Mouse (Mus musculus): ENCODE data around the gene Gabrb2. TPM values are rescaled to one million over a fixed set of nuclear protein-coding genes. Genes with fewer than 3 reads are reported as not detected.

The Gabrb2 gene
- total and polyA plus RNA-seq, 3 experiments = not detected

- no peak overlapping the region for H3K9ac ChIP-seq (ENCODE audit: control insufficient read depth, low read depth, low read length, poor library complexity, severe bottlenecking)
- no peaks in the 10 kb centered on the region for H3K36me3 ChIP-seq (ENCODE audit: control insufficient read depth in 1 of 2, insufficient read depth in 2 of 2, low read length in 2 of 2)
- TF ChIP-seq ETS1 (IDR thresholded peaks at IDR 0.05; ENCODE audit: low read depth, low read length) = no peak
- H3K27ac ChIP-seq (ENCODE audit: control insufficient read depth, low read depth, low read length) = no peak overlapping the region
- H3K79me2 ChIP-seq (ENCODE audit: control insufficient read depth, insufficient read depth, low read length, poor library complexity) = no peaks in the 10 kb centered on the region
- H3K4me1 ChIP-seq (ENCODE audit: control insufficient read depth in 1 of 2, insufficient read depth in 2 of 2, low read length in 2 of 2) = no peaks in the 10 kb centered on the region
- no peaks in the 10 kb centered on the region for H3K9me3 ChIP-seq (replicated peaks; ENCODE audit: insufficient read depth, low read length)
- H3K4me3 ChIP-seq (ENCODE audit: control insufficient read depth in 1 of 2, insufficient read depth in 1 of 2, low read depth in 2 of 2, low read length in 2 of 2) = no peak overlapping the region
- DNase-seq (ENCODE audit: low read depth, low spot score) = no peak
- no peaks in the 10 kb centered on the region for H3K27me3 ChIP-seq (ENCODE audit: control insufficient read depth in 1 of 2, insufficient read depth in 2 of 2, low read length in 2 of 2)
These were observed 102.4 kb downstream of the Gabrb2 start for GRCm38 (mm10) chr11:42521960-42522359.

GRCm38 (mm10) chr11:42528226-42528881, 108.8 kb downstream of the Gabrb2 start:
- H3K9me3 ChIP-seq (replicated peaks; ENCODE audit: insufficient read depth, low read length) = no peaks in the 10 kb centered on the region
- H3K9ac ChIP-seq (ENCODE audit: control insufficient read depth, low read depth, low read length, poor library complexity, severe bottlenecking) = no peak overlapping the region
- no peak for DNase-seq (ENCODE audit: low read depth, low spot score)
- H3K4me3 ChIP-seq (ENCODE audit: control insufficient read depth in 1 of 2, insufficient read depth in 1 of 2, low read depth in 2 of 2, low read length in 2 of 2) = no peak overlapping the region
- no peak overlapping the region for H3K27ac ChIP-seq (ENCODE audit: control insufficient read depth, low read depth, low read length)
- H3K27me3 ChIP-seq (ENCODE audit: control insufficient read depth in 1 of 2, insufficient read depth in 2 of 2, low read length in 2 of 2) = no peaks in the 10 kb centered on the region
- no peaks in the 10 kb centered on the region for H3K4me1 ChIP-seq (ENCODE audit: control insufficient read depth in 1 of 2, insufficient read depth in 2 of 2, low read length in 2 of 2)
- no peaks in the 10 kb centered on the region for H3K79me2 ChIP-seq (ENCODE audit: control insufficient read depth, insufficient read depth, low read length, poor library complexity)
- no peaks in the 10 kb centered on the region for H3K36me3 ChIP-seq (ENCODE audit: control insufficient read depth in 1 of 2, insufficient read depth in 2 of 2, low read length in 2 of 2)
- TF ChIP-seq TCF12 (IDR thresholded peaks at IDR 0.05; ENCODE audit: low read depth, low read length) = no peak
- TF ChIP-seq POLR2AphosphoS2 (IDR thresholded peaks at IDR 0.05; ENCODE audit: low read length) = no peak
- no peak for TF ChIP-seq KAT2A (conservative IDR thresholded peaks at IDR 0.05; ENCODE audit: low read depth, low read length)

DNA sequence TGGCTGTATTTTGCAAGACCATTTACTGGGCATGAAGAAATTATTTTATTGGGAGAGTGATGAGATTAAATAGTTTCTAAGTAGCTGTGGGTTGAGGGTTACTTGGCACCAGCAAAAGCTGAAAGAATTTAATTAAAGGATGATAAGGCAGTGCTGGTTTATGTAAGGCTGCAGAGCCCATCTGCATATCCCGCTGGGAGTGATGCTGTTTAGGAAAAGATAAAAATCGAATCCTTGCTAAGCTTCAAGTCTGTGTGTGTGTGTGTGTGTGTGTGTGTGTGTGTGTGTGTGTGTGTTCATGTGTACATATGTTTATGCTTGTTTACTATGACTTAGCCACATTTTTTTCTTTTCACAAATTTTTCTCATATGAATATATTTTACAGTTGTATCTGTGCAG, 113.0 kb downstream of the Gabrb2 start:
- no peak for DNase-seq (ENCODE audit: low read depth, low spot score)
- H3K9ac ChIP-seq (ENCODE audit: control insufficient read depth, low read depth, low read length, poor library complexity, severe bottlenecking) = no peak overlapping the region
- H3K4me1 ChIP-seq (ENCODE audit: control insufficient read depth in 1 of 2, insufficient read depth in 2 of 2, low read length in 2 of 2) = no peaks in the 10 kb centered on the region
- TF ChIP-seq ZC3H11A (IDR thresholded peaks at IDR 0.05; ENCODE audit: low read depth, low read length) (no peak), EP300 (IDR thresholded peaks at IDR 0.05; ENCODE audit: low read depth in 1 of 2, low read length in 2 of 2) (no peak), MYB (IDR thresholded peaks at IDR 0.05; ENCODE audit: low read depth, low read length) (no peak), USF2 (IDR thresholded peaks at IDR 0.05; ENCODE audit: borderline replicate concordance in 1 of 2, insufficient read depth in 1 of 2, low read depth in 1 of 2, low read length in 2 of 2) (no peak), GABPA (IDR thresholded peaks at IDR 0.05; ENCODE audit: low read depth, low read length) (no peak)
- H3K36me3 ChIP-seq (ENCODE audit: control insufficient read depth in 1 of 2, insufficient read depth in 2 of 2, low read length in 2 of 2) = no peaks in the 10 kb centered on the region
- no peaks in the 10 kb centered on the region for H3K9me3 ChIP-seq (replicated peaks; ENCODE audit: insufficient read depth, low read length)
- no peaks in the 10 kb centered on the region for H3K27me3 ChIP-seq (ENCODE audit: control insufficient read depth in 1 of 2, insufficient read depth in 2 of 2, low read length in 2 of 2)
- no peaks in the 10 kb centered on the region for H3K79me2 ChIP-seq (ENCODE audit: control insufficient read depth, insufficient read depth, low read length, poor library complexity)
- no peak overlapping the region for H3K27ac ChIP-seq (ENCODE audit: control insufficient read depth, low read depth, low read length)
- H3K4me3 ChIP-seq (ENCODE audit: control insufficient read depth in 1 of 2, insufficient read depth in 1 of 2, low read depth in 2 of 2, low read length in 2 of 2) = no peak overlapping the region

Measured in MEL (cell line).